Mouse (Mus musculus) stomach, postnatal 0 days (tissue): ENCODE measurements around the gene Plau.
A peak's percentile ranks its signal among the peaks of the same experiment; 100 is the strongest.

Experiments used
- CTCF ChIP-seq: IDR thresholded peaks from 2 replicates; pipeline ENCODE4 v1.5.1; 2016; ENCODE audit warnings: antibody characterized with exemption, low read depth, mild to moderate bottlenecking, moderate library complexity
- EP300 ChIP-seq: optimal IDR thresholded peaks from 2 replicates; pipeline ENCODE3; 2016; ENCODE audit warnings: antibody characterized with exemption

DNA sequence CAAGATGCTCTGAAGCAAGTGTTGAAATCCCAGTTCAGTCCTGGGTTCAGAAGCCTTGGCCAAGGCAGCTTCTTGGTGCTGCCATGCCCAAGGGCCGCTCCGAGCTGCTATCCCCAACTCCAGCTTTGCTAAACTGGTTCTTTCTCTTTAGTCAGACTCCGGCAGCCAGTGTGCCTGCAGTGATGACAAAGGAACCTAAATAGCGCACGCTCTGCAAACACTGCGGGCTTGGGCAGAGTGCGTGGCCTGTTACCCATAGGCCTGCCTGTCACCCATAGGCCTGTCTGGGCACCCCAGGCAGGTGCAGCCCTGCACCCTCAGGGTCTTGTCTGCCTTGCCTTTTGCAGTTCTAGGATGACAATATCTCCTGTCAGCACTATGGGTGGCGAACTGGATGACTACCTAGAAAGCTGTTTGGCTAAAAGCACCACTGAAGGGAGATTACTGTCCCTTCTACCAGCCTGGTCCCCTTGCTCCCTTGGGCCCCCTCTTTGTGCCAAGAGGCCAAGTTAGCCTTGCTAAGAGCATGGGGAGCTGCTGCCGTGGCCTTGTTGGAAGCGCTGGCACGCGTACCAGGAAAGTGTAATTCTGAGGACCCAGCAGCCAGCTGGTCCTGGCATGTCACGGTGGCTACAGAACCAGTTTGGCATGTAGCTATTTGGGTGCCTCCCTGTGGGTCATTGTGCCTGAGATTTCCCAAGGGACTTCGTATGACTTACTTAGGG, 30.2 kb upstream of the Plau start:
- TF ChIP-seq CTCF (no peak), EP300 (peak; percentile 61)
